Mouse (Mus musculus): Measurements from ENCODE around the gene Slc35f4.
"Not testable (repeated sequence)": the region's sequence is repeated elsewhere in the genome, so short reads cannot be mapped to it uniquely, and the experiment has no call there.

Slc35f4 gene

GRCm38 (mm10) chr14:49348164-49348896, 177.5 kb downstream of the Slc35f4 start:
- DNase-seq: no peak

GRCm38 (mm10) chr14:49345835-49346234, 180.0 kb downstream of the Slc35f4 start:
- DNase-seq: no peak

GRCm38 (mm10) chr14:49337011-49337410, 188.8 kb downstream of the Slc35f4 start:
- no peak for DNase-seq

- DNase-seq: no peak
Observed at GRCm38 (mm10) chr14:49333841-49334240, 192.0 kb downstream of the Slc35f4 start.

GRCm38 (mm10) chr14:49316493-49316894, 209.4 kb downstream of the Slc35f4 start:
- DNase-seq: no peak

GRCm38 (mm10) chr14:49313981-49314380, 211.9 kb downstream of the Slc35f4 start:
- DNase-seq: no peak

- DNase-seq: no peak
Observed at GRCm38 (mm10) chr14:49313376-49313775, 212.5 kb downstream of the Slc35f4 start.

GRCm38 (mm10) chr14:49311548-49311947, 214.3 kb downstream of the Slc35f4 start:
- no peak for DNase-seq

- no peak for DNase-seq
Observed at GRCm38 (mm10) chr14:49311091-49311492, 214.8 kb downstream of the Slc35f4 start.

GRCm38 (mm10) chr14:49309670-49310069, 216.2 kb downstream of the Slc35f4 start:
- no peak for DNase-seq

GRCm38 (mm10) chr14:49308591-49308990, 217.3 kb downstream of the Slc35f4 start:
- peak; percentile 53 for DNase-seq

- peak; percentile 42 for DNase-seq
Observed at GRCm38 (mm10) chr14:49307842-49308241, 218.0 kb downstream of the Slc35f4 start.

- DNase-seq: no peak
Observed at GRCm38 (mm10) chr14:49305534-49306409, 220.1 kb downstream of the Slc35f4 start.

- no peak for DNase-seq
Observed at GRCm38 (mm10) chr14:49302271-49302857, 223.5 kb downstream of the Slc35f4 start.

- DNase-seq: no peak
Observed at GRCm38 (mm10) chr14:49300981-49301619, 224.7 kb downstream of the Slc35f4 start.

GRCm38 (mm10) chr14:49300326-49300725, 225.5 kb downstream of the Slc35f4 start:
- DNase-seq: no peak

GRCm38 (mm10) chr14:49293802-49294449, 231.9 kb downstream of the Slc35f4 start:
- no peak for DNase-seq

GRCm38 (mm10) chr14:49290029-49290745, 235.7 kb downstream of the Slc35f4 start:
- DNase-seq: no peak

GRCm38 (mm10) chr14:49283784-49284655, 241.8 kb downstream of the Slc35f4 start:
- DNase-seq: no peak

- DNase-seq: no peak
Observed at GRCm38 (mm10) chr14:49278880-49279279, 247.0 kb downstream of the Slc35f4 start.

- DNase-seq: not testable (repeated sequence)
Observed at GRCm38 (mm10) chr14:49278479-49278878, 247.4 kb downstream of the Slc35f4 start.

Data from cerebellum, adult 11-12 months (tissue).